Mouse (Mus musculus): ENCODE data around the gene Gm3047.
"Not testable (repeated sequence)": the region's sequence is repeated elsewhere in the genome, so short reads cannot be mapped to it uniquely, and the experiment has no call there.

GRCm38 (mm10) chr14:4555105-4555504 is at the start of gene Gm3047:
- not testable (repeated sequence) for TF ChIP-seq CTCF (IDR thresholded peaks at IDR 0.05; ENCODE audit: low read depth, low read length); POLR2A (IDR thresholded peaks at IDR 0.05; ENCODE audit: extremely low read depth, insufficient read depth, low read length)
